Mouse (Mus musculus): ENCODE data around the gene Mfsd12. TPM values are rescaled to one million over a fixed set of nuclear protein-coding genes. Genes with fewer than 3 reads are reported as not detected.

The Mfsd12 gene
- total and polyA plus RNA-seq, 3 experiments: 22.5 to 29.0 TPM; not detected in 1

- Histone ChIP-seq H3K27me3 (ENCODE audit: control insufficient read depth in 1 of 2, insufficient read depth in 2 of 2, low read length in 2 of 2) (no peaks in the 10 kb centered on the region), H3K4me3 (ENCODE audit: control insufficient read depth in 1 of 2, insufficient read depth in 1 of 2, low read depth in 2 of 2, low read length in 2 of 2) (no peak overlapping the region), H3K4me1 (ENCODE audit: control insufficient read depth in 1 of 2, insufficient read depth in 2 of 2, low read length in 2 of 2) (no peaks in the 10 kb centered on the region), H3K9ac (ENCODE audit: control insufficient read depth, low read depth, low read length, poor library complexity, severe bottlenecking) (no peak overlapping the region), H3K79me2 (ENCODE audit: control insufficient read depth, insufficient read depth, low read length, poor library complexity) (no peaks in the 10 kb centered on the region), H3K27ac (ENCODE audit: control insufficient read depth, low read depth, low read length) (no peak overlapping the region), H3K36me3 (ENCODE audit: control insufficient read depth in 1 of 2, insufficient read depth in 2 of 2, low read length in 2 of 2) (no peaks in the 10 kb centered on the region), H3K9me3 (replicated peaks; ENCODE audit: insufficient read depth, low read length) (no peaks in the 10 kb centered on the region)
- no peak for DNase-seq (ENCODE audit: low read depth, low spot score)
- TF ChIP-seq KAT2A (conservative IDR thresholded peaks at IDR 0.05; ENCODE audit: low read depth, low read length) (no peak), TCF12 (IDR thresholded peaks at IDR 0.05; ENCODE audit: low read depth, low read length) (no peak), MEF2A (IDR thresholded peaks at IDR 0.05; ENCODE audit: extremely low read depth, insufficient replicate concordance, low read depth, low read length, poor library complexity, severe bottlenecking) (no peak), UBTF (IDR thresholded peaks at IDR 0.05; ENCODE audit: borderline replicate concordance, insufficient read depth, low read depth, low read length) (no peak), ZMIZ1 (IDR thresholded peaks at IDR 0.05; ENCODE audit: low read depth, low read length) (no peak), TAL1 (IDR thresholded peaks at IDR 0.05; ENCODE audit: low read length) (no peak), ETS1 (IDR thresholded peaks at IDR 0.05; ENCODE audit: low read depth, low read length) (no peak), USF1 (IDR thresholded peaks at IDR 0.05; ENCODE audit: low read depth, low read length) (no peak)
Observed at GRCm38 (mm10) chr10:81415146-81415545, 57.9 kb downstream of the Mfsd12 start.

Other genes with a start within 250 kb of the Mfsd12 start
Only the 30 nearest of the 33 such genes appear.
- 19.5 and 21.0 TPM in 2 replicates for gene Pias4, start 189.6 kb upstream of the Mfsd12 start, total RNA-seq (2012; rRNA removed)
- 10 to 100 TPM in 1 of 2 experiments, not detected in 1; 40.4 TPM for gene Pias4, start 189.6 kb upstream of the Mfsd12 start, polyA plus RNA-seq (2012; ENCODE audit: insufficient read depth in 1 of 2, insufficient read length in 2 of 2, low read depth in 1 of 2, low replicate concordance in 2 of 2, missing spikeins in 1 of 2)
- gene Eef2, start 180.9 kb upstream of the Mfsd12 start, total RNA-seq (2012; rRNA removed): 2,850 and 2,863 TPM in 2 replicates
- 1,000 to 10,000 TPM; 3,442 to 4,586 TPM for gene Eef2, start 180.9 kb upstream of the Mfsd12 start, polyA plus RNA-seq (2012; ENCODE audit: insufficient read depth in 1 of 2, insufficient read length in 2 of 2, low read depth in 1 of 2, low replicate concordance in 2 of 2, missing spikeins in 1 of 2)
- 42.3 and 49.2 TPM in 2 replicates for gene Dapk3, start 174.5 kb upstream of the Mfsd12 start, total RNA-seq (2012; rRNA removed)
- 10 to 100 TPM in 1 of 2 experiments, not detected in 1; 79.1 TPM for gene Dapk3, start 174.5 kb upstream of the Mfsd12 start, polyA plus RNA-seq (2012; ENCODE audit: insufficient read depth in 1 of 2, insufficient read length in 2 of 2, low read depth in 1 of 2, low replicate concordance in 2 of 2, missing spikeins in 1 of 2)
- 0.13 and 0.31 TPM in 2 replicates for gene 4930442H23Rik, start 173.6 kb upstream of the Mfsd12 start, total RNA-seq (2012; rRNA removed)
- gene 4930442H23Rik, start 173.6 kb upstream of the Mfsd12 start, polyA plus RNA-seq (2012; ENCODE audit: insufficient read depth in 1 of 2, insufficient read length in 2 of 2, low read depth in 1 of 2, low replicate concordance in 2 of 2, missing spikeins in 1 of 2): under 1 TPM in 1 of 2 experiments, not detected in 1; 0.42 TPM
- gene Nmrk2, start 155.4 kb upstream of the Mfsd12 start, total RNA-seq (2012; rRNA removed): not detected in 2 replicates
- not detected for gene Nmrk2, start 155.4 kb upstream of the Mfsd12 start, polyA plus RNA-seq (2012; ENCODE audit: insufficient read depth in 1 of 2, insufficient read length in 2 of 2, low read depth in 1 of 2, low replicate concordance in 2 of 2, missing spikeins in 1 of 2)
- gene Atcay, start 126.7 kb upstream of the Mfsd12 start, total RNA-seq (2012; rRNA removed): 0.19 and 0.20 TPM in 2 replicates
- under 1 TPM in 1 of 2 experiments, not detected in 1; 0.33 TPM for gene Atcay, start 126.7 kb upstream of the Mfsd12 start, polyA plus RNA-seq (2012; ENCODE audit: insufficient read depth in 1 of 2, insufficient read length in 2 of 2, low read depth in 1 of 2, low replicate concordance in 2 of 2, missing spikeins in 1 of 2)
- 0.39 and 0.81 TPM in 2 replicates for gene Zfr2, start 124.3 kb upstream of the Mfsd12 start, total RNA-seq (2012; rRNA removed)
- 1 to 10 TPM in 1 of 2 experiments, not detected in 1; 1.4 TPM for gene Zfr2, start 124.3 kb upstream of the Mfsd12 start, polyA plus RNA-seq (2012; ENCODE audit: insufficient read depth in 1 of 2, insufficient read length in 2 of 2, low read depth in 1 of 2, low replicate concordance in 2 of 2, missing spikeins in 1 of 2)
- gene Matk, start 104.6 kb upstream of the Mfsd12 start, total RNA-seq (2012; rRNA removed): 0.10 and 0.23 TPM in 2 replicates
- 1 to 10 TPM in 1 of 2 experiments, not detected in 1; 1.0 TPM for gene Matk, start 104.6 kb upstream of the Mfsd12 start, polyA plus RNA-seq (2012; ENCODE audit: insufficient read depth in 1 of 2, insufficient read length in 2 of 2, low read depth in 1 of 2, low replicate concordance in 2 of 2, missing spikeins in 1 of 2)
- gene Mrpl54, start 90.6 kb upstream of the Mfsd12 start, total RNA-seq (2012; rRNA removed): 137 and 150 TPM in 2 replicates
- gene Mrpl54, start 90.6 kb upstream of the Mfsd12 start, polyA plus RNA-seq (2012; ENCODE audit: insufficient read depth in 1 of 2, insufficient read length in 2 of 2, low read depth in 1 of 2, low replicate concordance in 2 of 2, missing spikeins in 1 of 2): 100 to 1,000 TPM; 157 to 421 TPM
- gene Apba3, start 90.5 kb upstream of the Mfsd12 start, total RNA-seq (2012; rRNA removed): 68.9 and 81.3 TPM in 2 replicates
- gene Apba3, start 90.5 kb upstream of the Mfsd12 start, polyA plus RNA-seq (2012; ENCODE audit: insufficient read depth in 1 of 2, insufficient read length in 2 of 2, low read depth in 1 of 2, low replicate concordance in 2 of 2, missing spikeins in 1 of 2): 10 to 100 TPM in 1 of 2 experiments, not detected in 1; 73.2 TPM
- 2.5 and 2.9 TPM in 2 replicates for gene Tjp3, start 65.9 kb upstream of the Mfsd12 start, total RNA-seq (2012; rRNA removed)
- gene Tjp3, start 65.9 kb upstream of the Mfsd12 start, polyA plus RNA-seq (2012; ENCODE audit: insufficient read depth in 1 of 2, insufficient read length in 2 of 2, low read depth in 1 of 2, low replicate concordance in 2 of 2, missing spikeins in 1 of 2): 1 to 10 TPM in 1 of 2 experiments, not detected in 1; 4.9 TPM
- 14.1 and 14.4 TPM in 2 replicates for gene Pip5k1c, start 64.5 kb upstream of the Mfsd12 start, total RNA-seq (2012; rRNA removed)
- 10 to 100 TPM in 1 of 2 experiments, not detected in 1; 40.5 TPM for gene Pip5k1c, start 64.5 kb upstream of the Mfsd12 start, polyA plus RNA-seq (2012; ENCODE audit: insufficient read depth in 1 of 2, insufficient read length in 2 of 2, low read depth in 1 of 2, low replicate concordance in 2 of 2, missing spikeins in 1 of 2)
- gene Cactin, start 36.4 kb upstream of the Mfsd12 start, total RNA-seq (2012; rRNA removed): 43.5 and 47.6 TPM in 2 replicates
- 10 to 100 TPM in 1 of 2 experiments, not detected in 1; 66.8 TPM for gene Cactin, start 36.4 kb upstream of the Mfsd12 start, polyA plus RNA-seq (2012; ENCODE audit: insufficient read depth in 1 of 2, insufficient read length in 2 of 2, low read depth in 1 of 2, low replicate concordance in 2 of 2, missing spikeins in 1 of 2)
- 0.13 TPM in 1 of 2 replicates, not detected in the other for gene Tbxa2r, start 28.8 kb upstream of the Mfsd12 start, total RNA-seq (2012; rRNA removed)
- under 1 TPM in 1 of 2 experiments, not detected in 1; 0.31 TPM for gene Tbxa2r, start 28.8 kb upstream of the Mfsd12 start, polyA plus RNA-seq (2012; ENCODE audit: insufficient read depth in 1 of 2, insufficient read length in 2 of 2, low read depth in 1 of 2, low replicate concordance in 2 of 2, missing spikeins in 1 of 2)
- gene Gipc3, start 14.2 kb upstream of the Mfsd12 start, total RNA-seq (2012; rRNA removed): not detected in 2 replicates
- not detected for gene Gipc3, start 14.2 kb upstream of the Mfsd12 start, polyA plus RNA-seq (2012; ENCODE audit: insufficient read depth in 1 of 2, insufficient read length in 2 of 2, low read depth in 1 of 2, low replicate concordance in 2 of 2, missing spikeins in 1 of 2)
- 22.8 and 27.0 TPM in 2 replicates for gene Hmg20b, start 7.0 kb upstream of the Mfsd12 start, total RNA-seq (2012; rRNA removed)
- 10 to 100 TPM in 1 of 2 experiments, not detected in 1; 92.7 TPM for gene Hmg20b, start 7.0 kb upstream of the Mfsd12 start, polyA plus RNA-seq (2012; ENCODE audit: insufficient read depth in 1 of 2, insufficient read length in 2 of 2, low read depth in 1 of 2, low replicate concordance in 2 of 2, missing spikeins in 1 of 2)
- 6.7 and 12.1 TPM in 2 replicates for gene 4930404N11Rik, start 8.3 kb downstream of the Mfsd12 start, total RNA-seq (2012; rRNA removed)
- 1 to 10 TPM in 1 of 2 experiments, not detected in 1; 3.1 TPM for gene 4930404N11Rik, start 8.3 kb downstream of the Mfsd12 start, polyA plus RNA-seq (2012; ENCODE audit: insufficient read depth in 1 of 2, insufficient read length in 2 of 2, low read depth in 1 of 2, low replicate concordance in 2 of 2, missing spikeins in 1 of 2)
- 20.7 and 24.7 TPM in 2 replicates for gene Fzr1, start 21.0 kb downstream of the Mfsd12 start, total RNA-seq (2012; rRNA removed)
- gene Fzr1, start 21.0 kb downstream of the Mfsd12 start, polyA plus RNA-seq (2012; ENCODE audit: insufficient read depth in 1 of 2, insufficient read length in 2 of 2, low read depth in 1 of 2, low replicate concordance in 2 of 2, missing spikeins in 1 of 2): 100 to 1,000 TPM in 1 of 2 experiments, not detected in 1; 115 TPM
- 153 and 157 TPM in 2 replicates for gene Dohh, start 26.9 kb downstream of the Mfsd12 start, total RNA-seq (2012; rRNA removed)
- gene Dohh, start 26.9 kb downstream of the Mfsd12 start, polyA plus RNA-seq (2012; ENCODE audit: insufficient read depth in 1 of 2, insufficient read length in 2 of 2, low read depth in 1 of 2, low replicate concordance in 2 of 2, missing spikeins in 1 of 2): 100 to 1,000 TPM in 1 of 2 experiments, not detected in 1; 145 TPM
- gene Gm48551, start 27.0 kb downstream of the Mfsd12 start, total RNA-seq (2012; rRNA removed): 0.46 and 0.62 TPM in 2 replicates
- 1 to 10 TPM in 1 of 2 experiments, not detected in 1; 2.6 TPM for gene Gm48551, start 27.0 kb downstream of the Mfsd12 start, polyA plus RNA-seq (2012; ENCODE audit: insufficient read depth in 1 of 2, insufficient read length in 2 of 2, low read depth in 1 of 2, low replicate concordance in 2 of 2, missing spikeins in 1 of 2)
- 0.49 and 0.89 TPM in 2 replicates for gene Gm48552, start 31.5 kb downstream of the Mfsd12 start, total RNA-seq (2012; rRNA removed)
- gene Gm48552, start 31.5 kb downstream of the Mfsd12 start, polyA plus RNA-seq (2012; ENCODE audit: insufficient read depth in 1 of 2, insufficient read length in 2 of 2, low read depth in 1 of 2, low replicate concordance in 2 of 2, missing spikeins in 1 of 2): 1 to 10 TPM in 1 of 2 experiments, not detected in 1; 1.2 TPM
- 6.5 and 6.7 TPM in 2 replicates for gene Smim24, start 35.6 kb downstream of the Mfsd12 start, total RNA-seq (2012; rRNA removed)
- gene Smim24, start 35.6 kb downstream of the Mfsd12 start, polyA plus RNA-seq (2012; ENCODE audit: insufficient read depth in 1 of 2, insufficient read length in 2 of 2, low read depth in 1 of 2, low replicate concordance in 2 of 2, missing spikeins in 1 of 2): 10 to 100 TPM in 1 of 2 experiments, not detected in 1; 29.5 TPM
- gene Nfic, start 98.1 kb downstream of the Mfsd12 start, total RNA-seq (2012; rRNA removed): 2.0 and 3.6 TPM in 2 replicates
- 1 to 10 TPM in 1 of 2 experiments, not detected in 1; 9.7 TPM for gene Nfic, start 98.1 kb downstream of the Mfsd12 start, polyA plus RNA-seq (2012; ENCODE audit: insufficient read depth in 1 of 2, insufficient read length in 2 of 2, low read depth in 1 of 2, low replicate concordance in 2 of 2, missing spikeins in 1 of 2)
- gene Celf5, start 125.2 kb downstream of the Mfsd12 start, total RNA-seq (2012; rRNA removed): 0.03 and 0.08 TPM in 2 replicates
- gene Celf5, start 125.2 kb downstream of the Mfsd12 start, polyA plus RNA-seq (2012; ENCODE audit: insufficient read depth in 1 of 2, insufficient read length in 2 of 2, low read depth in 1 of 2, low replicate concordance in 2 of 2, missing spikeins in 1 of 2): under 1 TPM in 1 of 2 experiments, not detected in 1; 0.38 TPM
- gene Ncln, start 138.9 kb downstream of the Mfsd12 start, total RNA-seq (2012; rRNA removed): 120 and 136 TPM in 2 replicates
- gene Ncln, start 138.9 kb downstream of the Mfsd12 start, polyA plus RNA-seq (2012; ENCODE audit: insufficient read depth in 1 of 2, insufficient read length in 2 of 2, low read depth in 1 of 2, low replicate concordance in 2 of 2, missing spikeins in 1 of 2): 100 to 1,000 TPM; 215 to 276 TPM
- gene S1pr4, start 142.6 kb downstream of the Mfsd12 start, total RNA-seq (2012; rRNA removed): 1.7 and 2.1 TPM in 2 replicates
- 1 to 10 TPM in 1 of 2 experiments, not detected in 1; 1.6 TPM for gene S1pr4, start 142.6 kb downstream of the Mfsd12 start, polyA plus RNA-seq (2012; ENCODE audit: insufficient read depth in 1 of 2, insufficient read length in 2 of 2, low read depth in 1 of 2, low replicate concordance in 2 of 2, missing spikeins in 1 of 2)
- gene Gna15, start 166.7 kb downstream of the Mfsd12 start, total RNA-seq (2012; rRNA removed): 28.2 and 33.0 TPM in 2 replicates
- gene Gna15, start 166.7 kb downstream of the Mfsd12 start, polyA plus RNA-seq (2012; ENCODE audit: insufficient read depth in 1 of 2, insufficient read length in 2 of 2, low read depth in 1 of 2, low replicate concordance in 2 of 2, missing spikeins in 1 of 2): 100 to 1,000 TPM in 1 of 2 experiments, 10 to 100 TPM in 1; 23.0 to 142 TPM
- 12.2 and 14.1 TPM in 2 replicates for gene Gna11, start 187.7 kb downstream of the Mfsd12 start, total RNA-seq (2012; rRNA removed)
- gene Gna11, start 187.7 kb downstream of the Mfsd12 start, polyA plus RNA-seq (2012; ENCODE audit: insufficient read depth in 1 of 2, insufficient read length in 2 of 2, low read depth in 1 of 2, low replicate concordance in 2 of 2, missing spikeins in 1 of 2): 10 to 100 TPM in 1 of 2 experiments, not detected in 1; 18.4 TPM
- 170 and 197 TPM in 2 replicates for gene Aes, start 202.0 kb downstream of the Mfsd12 start, total RNA-seq (2012; rRNA removed)
- gene Aes, start 202.0 kb downstream of the Mfsd12 start, polyA plus RNA-seq (2012; ENCODE audit: insufficient read depth in 1 of 2, insufficient read length in 2 of 2, low read depth in 1 of 2, low replicate concordance in 2 of 2, missing spikeins in 1 of 2): 100 to 1,000 TPM in 1 of 2 experiments, not detected in 1; 355 TPM
- 0.19 and 0.75 TPM in 2 replicates for gene Tle2, start 217.1 kb downstream of the Mfsd12 start, total RNA-seq (2012; rRNA removed)
- 1 to 10 TPM in 1 of 2 experiments, not detected in 1; 2.4 TPM for gene Tle2, start 217.1 kb downstream of the Mfsd12 start, polyA plus RNA-seq (2012; ENCODE audit: insufficient read depth in 1 of 2, insufficient read length in 2 of 2, low read depth in 1 of 2, low replicate concordance in 2 of 2, missing spikeins in 1 of 2)

All from MEL (cell line).